Mouse (Mus musculus) heart, adult 2 months (tissue): Measurements from ENCODE around the gene Olfm1. TPM values are rescaled to one million over a fixed set of nuclear protein-coding genes. Genes with fewer than 3 reads are reported as not detected.

Source experiments
- DNase-seq, 2 experiments: peaks; one replicate each; pipeline ENCODE4 v3.0.0; 2021
- H3K27ac ChIP-seq: fragments of 200-600 bp; 2 replicates; pipeline ENCODE4 v1.8.1; 2022
- H3K27me3 ChIP-seq: fragments of 200-500 bp; 2 replicates; pipeline ENCODE4 v1.6.1; 2012; ENCODE audit warnings: mild to moderate bottlenecking, low read length, inconsistent platforms, mixed read lengths; ENCODE audit not compliant: control insufficient read depth, insufficient read depth
- H3K36me3 ChIP-seq: fragments of 200-500 bp; 2 replicates; pipeline ENCODE4 v1.6.1; 2012; ENCODE audit warnings: low read length, inconsistent platforms; ENCODE audit not compliant: control insufficient read depth, insufficient read depth
- H3K4me1 ChIP-seq: fragments of 200-500 bp; 2 replicates; pipeline ENCODE4 v1.6.1; 2011; ENCODE audit warnings: low read length; ENCODE audit not compliant: control insufficient read depth, insufficient read depth
- H3K4me3 ChIP-seq: fragments of 200-600 bp; 2 replicates; pipeline ENCODE4 v1.8.1; 2022
- H3K79me2 ChIP-seq: fragments of 200-500 bp; replicated peaks from 2 replicates; pipeline ENCODE4 v1.6.1; 2012; ENCODE audit warnings: mild to moderate bottlenecking, inconsistent platforms, low read length, moderate library complexity, mixed read lengths; ENCODE audit not compliant: control insufficient read depth, insufficient read depth
- H3K9ac ChIP-seq: fragments of 200-500 bp; 2 replicates; pipeline ENCODE4 v1.6.1; 2012; ENCODE audit warnings: low read depth, mild to moderate bottlenecking, control low read depth, inconsistent platforms, low read length, mixed read lengths
- CTCF ChIP-seq: fragments of 200-600 bp; IDR thresholded peaks from 2 replicates; pipeline ENCODE4 v1.8.1; 2022; ENCODE audit warnings: antibody characterized with exemption, mild to moderate bottlenecking, moderate library complexity
- EP300 ChIP-seq: fragments of 200-500 bp; IDR thresholded peaks from 2 replicates; pipeline ENCODE4 v1.6.1; 2011; ENCODE audit warnings: low read depth, low read length, control low read depth; ENCODE audit not compliant: insufficient read depth
- POLR2A ChIP-seq: fragments of 200-500 bp; IDR thresholded peaks from 2 replicates; pipeline ENCODE4 v1.6.1; 2011; ENCODE audit warnings: mild to moderate bottlenecking, low read depth, low read length, control low read depth; ENCODE audit not compliant: insufficient read depth
- WGBS: fragments of 180-500 bp; shearing (Covaris S2); methylation state at CpG from one replicate; pipeline ENCODE4 v1.1.7; 2018; 5-methylcytosine and 5-hydroxymethylcytosine counted together
- intact Hi-C: fragments of 180-260 bp; cut with DNase I; formaldehyde crosslinking; loops from one replicate; pipeline ENCODE4 v1.15.1; 2025
- polyA plus RNA-seq: library from polyadenylated mRNA; depleted of rRNA; stranded (reverse); fragments of >200 nt; gene quantifications from 2 replicates; pipeline ENCODE4 v1.2.3, GENCODE M21; 2012
- total RNA-seq, 2 experiments: library from RNA; stranded (reverse); gene quantifications; 2 replicates each; pipeline ENCODE4 v1.2.3; 2021

Gene Olfm1
- total and polyA plus RNA-seq, 3 experiments = 9.1 to 17.6 (median 9.1) TPM

DNA sequence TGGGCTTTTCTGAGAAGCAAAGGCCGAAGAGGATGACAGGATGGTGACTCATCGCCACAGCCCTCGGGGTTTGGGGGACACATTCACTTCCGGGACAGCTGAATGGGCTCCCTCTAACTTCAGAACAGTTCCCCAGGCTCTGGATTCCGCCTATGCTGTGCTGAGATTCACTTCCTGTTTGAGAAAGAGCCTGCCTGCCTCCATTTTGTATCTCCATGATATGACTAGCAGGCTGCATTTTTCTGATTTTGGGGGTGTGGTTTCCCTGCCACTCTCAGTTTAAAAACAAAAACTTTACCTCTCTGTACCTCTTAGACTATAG lies 49.4 kb downstream of the Olfm1 start:
- WGBS = 41% methylated on average over 5 of the region's 5 CpGs
- no peaks in the 10 kb centered on the region for H3K79me2 ChIP-seq
- intact Hi-C loops = no loop called here
- no peak for TF ChIP-seq CTCF
- TF ChIP-seq POLR2A = no peak
- TF ChIP-seq EP300 = no peak
- DNase-seq = no peak
- no peaks in the 10 kb centered on the region for H3K27me3 ChIP-seq
- no peak overlapping the region for H3K4me3 ChIP-seq
- H3K9ac ChIP-seq = no peak overlapping the region
- H3K36me3 ChIP-seq = no peaks in the 10 kb centered on the region
- H3K4me1 ChIP-seq = no peaks in the 10 kb centered on the region
- no peak overlapping the region for H3K27ac ChIP-seq

DNA sequence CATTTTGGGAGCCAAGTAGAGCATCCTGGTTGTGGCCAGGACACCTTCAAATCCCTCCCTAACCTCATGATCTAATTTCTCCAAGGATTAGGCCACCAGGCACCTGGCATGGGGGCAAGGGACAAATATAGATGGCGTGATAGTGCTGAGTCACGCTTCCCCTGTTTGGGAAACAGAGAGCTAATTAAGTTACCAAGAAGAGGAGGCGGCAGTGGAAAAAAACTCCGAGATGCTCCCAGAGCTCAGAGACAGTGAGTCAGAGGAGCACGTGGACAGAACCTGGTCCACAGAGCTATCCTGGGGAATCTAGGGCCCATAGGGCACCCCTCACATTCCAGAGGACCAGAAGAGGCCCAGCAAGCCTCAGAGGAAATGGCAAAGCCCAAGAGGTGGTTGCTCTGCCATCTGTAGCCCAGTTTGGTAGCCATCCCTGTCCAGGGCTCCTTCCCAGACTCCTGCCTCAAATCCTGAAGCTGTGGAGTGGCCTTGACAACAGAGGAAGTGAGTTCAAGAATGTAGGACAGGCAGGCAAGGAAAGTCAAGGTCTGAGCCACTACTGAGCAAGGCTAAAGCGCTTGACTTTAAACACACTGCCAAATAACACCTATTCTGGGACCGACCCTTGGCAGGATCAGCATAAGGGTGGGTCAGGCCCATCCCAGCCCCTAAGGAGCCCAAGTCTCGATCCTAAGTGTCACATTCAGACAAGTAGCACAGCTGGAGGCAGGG lies 52.0 kb downstream of the Olfm1 start:
- intact Hi-C loops = no loop called here
- Histone ChIP-seq H3K36me3 (no peaks in the 10 kb centered on the region), H3K27me3 (no peaks in the 10 kb centered on the region), H3K79me2 (no peaks in the 10 kb centered on the region), H3K4me3 (no peak overlapping the region), H3K4me1 (no peaks in the 10 kb centered on the region), H3K27ac (no peak overlapping the region), H3K9ac (no peak overlapping the region)
- no peak for DNase-seq
- 50% methylated on average over 8 of the region's 8 CpGs for WGBS
- TF ChIP-seq EP300 = no peak
- TF ChIP-seq CTCF = no peak
- TF ChIP-seq POLR2A = no peak

DNA sequence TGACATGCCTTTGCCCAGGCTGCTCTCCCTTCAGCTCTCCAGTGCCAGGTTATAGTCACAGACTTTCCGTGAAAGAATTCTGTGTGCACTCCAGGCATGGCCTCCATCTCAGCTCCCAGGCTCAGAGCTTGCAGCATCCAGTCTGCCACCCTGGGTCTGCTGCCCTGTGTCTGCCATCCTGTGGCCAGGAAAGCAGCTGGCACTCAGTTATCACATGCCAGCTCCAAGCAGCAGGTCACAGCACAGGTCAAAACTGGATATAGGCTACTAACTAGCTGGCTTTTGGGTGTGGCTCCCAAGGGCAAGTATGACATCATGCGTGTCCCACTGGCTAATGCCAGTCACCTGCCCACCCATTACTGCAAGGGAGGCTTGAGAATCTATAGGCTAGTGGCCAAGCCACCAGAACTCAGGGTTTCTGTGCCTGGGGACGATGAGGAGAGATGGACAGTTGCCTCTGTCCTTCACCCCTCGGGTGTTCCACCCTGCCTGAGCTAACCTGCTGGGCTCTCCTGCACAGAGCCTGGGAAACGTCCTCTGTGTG lies 53.4 kb downstream of the Olfm1 start:
- 75% methylated on average over 5 of the region's 5 CpGs for WGBS
- H3K79me2 ChIP-seq = no peaks in the 10 kb centered on the region
- H3K27ac ChIP-seq = no peak overlapping the region
- H3K4me1 ChIP-seq = no peaks in the 10 kb centered on the region
- H3K4me3 ChIP-seq = no peak overlapping the region
- no peaks in the 10 kb centered on the region for H3K36me3 ChIP-seq
- no peaks in the 10 kb centered on the region for H3K27me3 ChIP-seq
- TF ChIP-seq EP300 = no peak
- TF ChIP-seq POLR2A = no peak
- TF ChIP-seq CTCF = no peak
- DNase-seq = no peak
- no peak overlapping the region for H3K9ac ChIP-seq
- intact Hi-C loops = no loop called here

DNA sequence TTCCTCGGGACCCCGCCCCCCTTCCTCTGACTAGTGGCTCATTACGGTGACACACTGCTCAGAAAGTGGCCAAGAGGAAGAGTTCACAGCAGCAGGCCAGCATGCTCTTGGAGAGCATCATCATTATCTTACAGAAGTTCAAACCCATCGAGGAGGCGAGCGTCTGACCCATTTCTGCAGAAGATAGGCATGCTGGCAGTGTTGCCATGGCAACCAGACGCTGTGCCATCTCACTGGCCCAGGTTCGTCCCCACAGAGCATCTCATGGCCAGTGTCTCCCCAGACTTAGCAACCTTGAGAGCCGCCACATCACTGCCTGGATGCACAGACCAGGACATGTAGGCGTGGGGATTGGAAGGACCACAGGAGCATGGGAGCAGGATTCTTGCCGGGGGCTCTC lies 54.3 kb downstream of the Olfm1 start:
- Histone ChIP-seq H3K27ac (no peak overlapping the region), H3K4me3 (no peak overlapping the region), H3K4me1 (no peaks in the 10 kb centered on the region), H3K9ac (no peak overlapping the region), H3K36me3 (no peaks in the 10 kb centered on the region), H3K27me3 (no peaks in the 10 kb centered on the region), H3K79me2 (no peaks in the 10 kb centered on the region)
- 76% methylated on average over 11 of the region's 11 CpGs for WGBS
- TF ChIP-seq POLR2A (no peak), CTCF (no peak), EP300 (no peak)
- intact Hi-C loops = no loop called here
- DNase-seq = no peak

DNA sequence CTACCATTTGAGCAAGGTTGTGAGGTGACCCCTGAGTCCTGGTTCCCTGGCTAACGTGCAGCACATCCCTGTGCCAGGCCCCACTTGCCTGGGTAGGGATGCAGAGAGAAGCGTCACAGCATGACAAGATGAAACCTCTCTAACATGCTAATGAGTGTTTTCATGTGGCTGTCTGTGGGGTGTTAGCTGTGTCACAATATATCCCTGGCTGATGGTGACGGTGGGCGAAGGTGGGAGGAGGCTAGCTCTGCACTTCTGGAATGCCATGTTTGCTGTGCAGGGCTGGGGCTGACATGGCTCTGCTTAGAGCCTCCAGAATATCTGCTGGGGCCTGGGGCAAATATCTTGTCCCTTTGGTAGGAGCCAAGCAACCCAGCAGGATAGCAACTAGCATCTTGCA lies 59.8 kb downstream of the Olfm1 start:
- Histone ChIP-seq H3K79me2 (no peaks in the 10 kb centered on the region), H3K36me3 (no peaks in the 10 kb centered on the region), H3K9ac (no peak overlapping the region), H3K4me1 (no peaks in the 10 kb centered on the region), H3K27ac (no peak overlapping the region), H3K27me3 (no peaks in the 10 kb centered on the region), H3K4me3 (no peak overlapping the region)
- no peak for TF ChIP-seq CTCF
- WGBS = 85% methylated on average over 4 of the region's 4 CpGs
- DNase-seq = no peak
- intact Hi-C loops = no loop called here

DNA sequence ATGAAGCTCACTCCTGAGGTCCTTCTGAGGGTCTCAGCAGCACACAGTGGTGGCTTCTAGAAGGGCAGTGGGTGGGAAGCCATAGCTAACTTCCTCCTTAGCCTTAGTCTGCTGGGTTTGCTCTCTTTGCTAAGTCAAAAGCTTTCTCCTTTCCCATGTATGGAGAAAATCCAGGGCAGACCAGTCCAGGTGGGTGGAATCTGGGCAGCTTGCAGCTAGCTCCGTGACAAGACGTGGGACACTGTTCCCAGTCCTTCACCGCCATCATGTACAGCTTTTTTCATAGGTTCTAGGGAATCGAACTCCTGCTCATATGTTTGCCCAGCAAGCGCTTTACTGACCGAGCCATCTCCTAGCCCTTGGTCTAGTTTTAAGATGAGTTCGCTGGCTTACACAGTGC lies 63.2 kb downstream of the Olfm1 start:
- Histone ChIP-seq H3K36me3 (no peaks in the 10 kb centered on the region), H3K4me1 (no peaks in the 10 kb centered on the region)
- intact Hi-C loops = no loop called here

More for the DNA sequence above, 63.2 kb downstream of the Olfm1 start:
- H3K27ac ChIP-seq = no peak overlapping the region
- no peak overlapping the region for H3K4me3 ChIP-seq
- 87% methylated on average over 7 of the region's 7 CpGs for WGBS
- no peaks in the 10 kb centered on the region for H3K27me3 ChIP-seq
- DNase-seq = no peak
- TF ChIP-seq CTCF (no peak), EP300 (no peak), POLR2A (no peak)
- H3K9ac ChIP-seq = no peak overlapping the region
- no peaks in the 10 kb centered on the region for H3K79me2 ChIP-seq
